Mouse (Mus musculus) urinary bladder, adult 18-20 months (tissue): ENCODE measurements around the gene Pde7b.
"Not testable (repeated sequence)": the region's sequence is repeated elsewhere in the genome, so short reads cannot be mapped to it uniquely, and the experiment has no call there.

Experiments used
- DNase-seq, 2 experiments: peaks; one replicate each; pipeline ENCODE4 v3.0.0; 2022; ENCODE audit warnings: low spot score in 2 of 2, mixed read lengths in 2 of 2

The Pde7b gene

DNA sequence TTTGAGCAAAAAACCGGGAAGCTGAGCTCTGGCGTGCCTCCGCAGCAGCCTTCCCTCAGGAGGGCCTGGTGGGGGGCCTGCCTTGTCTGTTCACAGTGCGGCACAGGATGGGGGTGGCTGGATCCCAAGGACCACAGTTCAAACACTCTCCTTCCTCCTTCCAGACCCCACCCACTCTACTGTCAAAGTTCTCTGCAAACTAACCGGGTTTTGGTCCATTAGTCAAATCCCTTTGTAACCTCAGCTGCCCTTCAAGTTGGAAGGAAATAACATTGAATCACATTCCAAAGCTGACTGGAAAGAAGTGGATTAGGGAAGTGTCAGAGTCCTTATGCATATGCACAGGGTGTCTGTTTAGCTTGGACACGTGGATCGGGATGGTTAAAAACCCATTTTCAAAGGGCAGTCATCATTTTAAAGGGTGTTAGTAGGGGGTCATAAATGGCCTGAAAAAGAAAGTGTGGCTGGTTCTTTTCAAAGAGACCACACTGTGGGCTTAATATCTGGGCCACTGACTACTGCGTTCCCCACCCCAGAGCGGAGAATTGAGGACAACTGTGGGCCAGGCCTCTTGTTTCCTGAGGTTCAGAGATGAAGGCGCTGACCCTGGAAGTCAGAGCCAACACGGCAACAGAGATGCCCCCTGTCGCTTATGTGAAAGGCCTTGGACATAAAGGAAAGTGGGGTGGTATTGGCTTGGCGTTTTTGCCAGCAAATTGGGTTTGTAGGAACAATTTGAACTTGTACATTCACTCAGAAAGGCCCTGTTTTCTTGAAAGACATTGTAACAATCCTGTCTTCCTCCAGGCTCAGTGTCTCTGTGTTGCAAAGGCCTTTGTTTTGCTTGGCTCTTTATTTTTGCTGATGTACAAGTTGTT lies 175.8 kb downstream of the Pde7b start:
- no peak for DNase-seq

GRCm38 (mm10) chr10:20547951-20548551 lies 176.8 kb downstream of the Pde7b start:
- DNase-seq, result peak in 1 of 2 experiments; percentile 14

- DNase-seq, result no peak
Observed at GRCm38 (mm10) chr10:20543121-20543520, 181.8 kb downstream of the Pde7b start.

- DNase-seq, result no peak
Observed at GRCm38 (mm10) chr10:20533811-20534210, 191.1 kb downstream of the Pde7b start.

- no peak for DNase-seq
Observed at GRCm38 (mm10) chr10:20531921-20532320, 193.0 kb downstream of the Pde7b start.

DNA sequence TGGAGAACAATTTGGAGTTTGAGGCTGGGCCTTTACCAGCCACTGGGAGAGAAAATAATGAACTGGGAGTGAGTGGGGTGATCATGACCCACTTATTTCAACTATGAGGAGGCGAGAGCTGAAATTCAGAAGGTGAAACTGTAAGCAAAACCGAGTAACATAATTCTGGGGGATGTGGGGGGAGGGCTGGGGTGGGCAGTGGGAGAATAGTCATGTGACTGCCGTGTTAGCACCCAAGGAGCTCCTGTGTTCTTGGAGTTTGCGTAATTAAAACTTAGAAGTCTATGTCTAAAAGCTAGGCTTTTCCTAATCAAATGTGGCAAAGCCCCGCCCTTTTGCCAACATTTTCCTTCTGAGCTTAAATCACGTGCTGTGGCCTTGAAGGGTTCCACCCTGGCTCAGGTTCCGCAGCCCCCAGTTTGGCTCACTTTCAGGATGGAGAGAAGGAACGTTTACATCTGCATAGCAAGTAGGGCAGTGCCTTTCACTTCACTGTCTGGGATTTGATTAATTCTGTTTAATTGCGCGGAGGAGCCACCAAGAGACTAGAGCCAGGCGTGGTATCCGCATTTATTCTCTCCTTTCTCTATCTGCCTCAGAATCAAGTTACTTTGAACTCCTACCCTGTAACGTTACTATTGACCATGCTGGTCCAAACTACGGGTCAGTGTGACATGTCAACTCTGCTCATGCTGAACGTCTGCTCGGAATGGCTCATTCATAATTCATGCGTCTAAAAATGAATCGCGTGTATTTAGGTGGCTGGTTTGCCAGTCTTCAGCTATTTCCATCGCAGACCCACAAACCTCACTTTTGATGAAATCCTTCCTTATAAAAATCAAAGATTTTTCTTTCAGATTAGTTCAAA lies 196.1 kb downstream of the Pde7b start:
- DNase-seq, result no peak

DNA sequence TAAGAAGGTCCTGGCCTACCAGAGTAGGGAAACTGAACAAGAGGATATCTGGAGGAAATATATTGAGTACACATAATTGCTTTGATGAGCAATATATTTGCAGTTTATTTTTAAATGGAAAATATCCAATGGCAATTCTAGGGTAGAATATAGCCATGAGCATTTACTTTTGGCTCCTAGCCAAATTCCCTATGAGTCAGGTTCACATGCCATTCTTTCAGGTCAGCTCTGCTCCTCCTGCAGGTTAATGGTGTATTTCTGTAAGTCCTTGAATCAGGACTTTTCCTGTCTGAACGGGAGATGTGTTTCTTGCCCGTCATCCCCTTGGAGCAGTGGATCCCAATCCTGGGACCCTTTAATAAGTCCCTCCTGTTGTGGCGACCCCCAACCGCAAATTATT lies 197.1 kb downstream of the Pde7b start:
- no peak for DNase-seq

- DNase-seq, result no peak
Observed at GRCm38 (mm10) chr10:20518529-20518889, 206.4 kb downstream of the Pde7b start.

DNA sequence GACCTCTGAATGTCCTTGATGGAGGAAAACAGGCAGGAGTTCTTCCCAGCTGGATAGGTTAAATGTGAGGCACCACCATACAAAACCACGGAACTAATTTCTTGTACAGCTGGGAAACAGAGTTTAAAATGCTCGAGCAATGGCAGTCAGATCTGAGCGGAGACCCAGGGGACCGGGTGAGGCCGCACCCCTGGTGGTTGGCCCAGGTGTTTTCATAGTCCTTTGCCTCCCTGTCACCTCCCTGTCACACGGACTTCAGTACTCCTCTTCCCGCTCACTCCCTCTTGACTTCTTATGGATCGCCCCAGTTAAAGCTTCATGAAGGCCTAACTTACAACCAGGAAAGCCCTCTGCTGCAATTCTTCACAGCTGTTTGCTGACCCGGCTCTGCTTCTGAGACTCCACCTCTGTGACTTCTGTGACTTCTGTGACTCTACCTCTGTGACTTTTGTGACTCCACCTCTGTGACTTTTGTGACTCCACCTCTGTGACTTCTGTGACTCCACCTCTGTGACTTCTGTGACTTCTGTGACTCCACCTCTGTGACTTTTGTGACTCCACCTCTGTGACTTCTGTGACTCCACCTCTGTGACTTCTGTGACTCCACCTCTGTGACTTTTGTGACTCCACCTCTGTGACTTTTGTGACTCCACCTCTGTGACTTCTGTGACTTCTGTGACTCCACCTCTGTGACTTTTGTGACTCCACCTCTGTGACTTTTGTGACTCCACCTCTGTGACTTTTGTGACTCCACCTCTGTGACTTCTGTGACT lies 206.9 kb downstream of the Pde7b start:
- not testable (repeated sequence) for DNase-seq

DNA sequence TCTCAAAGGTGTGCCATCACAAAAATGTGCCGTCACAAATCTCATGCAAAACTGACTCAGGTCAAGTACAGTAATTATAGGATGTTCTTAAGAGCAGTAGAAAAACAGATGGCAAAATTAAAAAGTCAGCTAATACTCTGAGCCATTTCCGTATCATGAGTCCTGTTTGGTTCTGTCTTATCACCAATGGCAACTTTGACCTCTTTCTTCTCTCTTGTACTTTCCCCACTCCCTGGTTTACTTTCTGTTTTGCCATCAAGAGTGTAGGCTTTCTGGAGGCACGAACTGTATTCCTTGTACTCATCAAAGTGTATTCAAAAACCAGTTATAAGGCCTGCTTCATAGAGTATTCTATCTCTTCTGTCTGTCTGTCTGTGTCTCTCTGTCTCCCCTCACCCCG lies 211.0 kb downstream of the Pde7b start:
- no peak for DNase-seq

DNA sequence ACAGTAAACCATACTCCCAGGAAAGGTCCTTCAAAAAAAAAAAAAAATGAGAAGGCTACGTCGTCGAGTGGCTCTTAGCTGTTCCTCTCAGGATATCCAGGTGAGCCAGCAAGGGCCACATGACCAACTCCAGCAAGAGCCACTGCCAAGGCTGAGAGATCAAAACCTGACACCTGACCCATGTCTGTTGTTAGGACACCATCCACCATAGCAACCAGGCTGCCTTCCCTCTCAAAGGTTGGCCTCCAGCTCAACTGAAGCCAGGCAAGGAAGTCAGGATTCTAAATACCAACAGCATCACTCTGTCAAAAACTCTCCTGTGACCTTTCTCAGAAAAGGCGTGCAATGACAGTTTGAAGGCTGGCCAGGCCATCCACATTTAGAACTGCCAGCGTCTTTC lies 211.4 kb downstream of the Pde7b start:
- DNase-seq, result no peak

DNA sequence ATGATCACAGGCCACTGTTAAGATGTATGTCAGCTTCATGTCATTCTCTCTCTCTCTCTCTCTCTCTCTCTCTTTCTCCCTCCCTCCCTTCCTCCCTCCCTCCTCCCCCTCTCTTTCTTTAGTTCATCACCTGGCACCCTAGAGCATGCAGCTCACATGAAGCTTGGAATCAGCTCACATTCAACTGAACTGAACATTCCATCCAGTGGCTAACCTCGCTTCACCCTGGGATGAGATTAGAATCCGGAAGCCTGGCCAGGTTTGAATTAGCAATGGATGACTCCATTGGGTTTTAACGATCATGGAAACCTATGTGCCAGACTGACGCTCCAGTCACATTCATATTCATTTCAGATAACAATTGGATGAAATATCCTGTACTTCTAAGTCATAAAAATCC lies 215.1 kb downstream of the Pde7b start:
- DNase-seq, result no peak

- no peak for DNase-seq
Observed at GRCm38 (mm10) chr10:20508497-20508896, 216.4 kb downstream of the Pde7b start.

DNA sequence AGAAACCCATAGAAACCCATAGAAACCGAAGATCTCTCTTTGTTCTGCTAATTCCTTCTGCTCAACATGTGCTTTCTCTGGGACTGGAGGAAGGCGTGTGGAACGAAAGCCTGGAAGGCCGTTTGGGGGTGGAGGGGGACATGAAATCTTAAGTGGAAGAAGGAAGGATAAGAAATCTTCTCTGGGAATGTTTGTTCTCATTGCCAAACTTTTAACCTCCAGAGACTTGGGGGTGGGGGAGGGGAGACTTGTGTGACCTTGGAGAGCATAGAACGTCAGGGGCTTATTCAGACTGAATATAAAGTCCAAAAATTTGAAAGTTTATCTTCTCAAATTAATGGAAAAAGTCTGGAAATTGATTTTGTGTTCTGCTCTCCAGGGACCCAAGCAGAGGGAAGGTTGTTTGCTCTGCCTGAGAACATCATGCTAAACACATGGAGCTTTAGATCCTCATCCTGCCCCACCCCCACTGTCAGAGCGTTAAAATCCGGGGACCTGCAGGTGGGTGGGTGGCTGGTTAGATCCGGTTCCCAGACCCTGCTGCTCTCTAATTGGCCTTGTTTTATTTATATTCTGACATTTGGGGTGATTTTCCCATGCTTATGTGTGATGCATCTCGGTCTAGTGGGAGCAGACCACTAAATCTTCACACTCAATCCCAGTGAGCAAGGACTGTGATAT lies 217.0 kb downstream of the Pde7b start:
- no peak for DNase-seq

GRCm38 (mm10) chr10:20507069-20507468 lies 217.8 kb downstream of the Pde7b start:
- no peak for DNase-seq

- no peak for DNase-seq
Observed at GRCm38 (mm10) chr10:20505454-20505853, 219.4 kb downstream of the Pde7b start.

DNA sequence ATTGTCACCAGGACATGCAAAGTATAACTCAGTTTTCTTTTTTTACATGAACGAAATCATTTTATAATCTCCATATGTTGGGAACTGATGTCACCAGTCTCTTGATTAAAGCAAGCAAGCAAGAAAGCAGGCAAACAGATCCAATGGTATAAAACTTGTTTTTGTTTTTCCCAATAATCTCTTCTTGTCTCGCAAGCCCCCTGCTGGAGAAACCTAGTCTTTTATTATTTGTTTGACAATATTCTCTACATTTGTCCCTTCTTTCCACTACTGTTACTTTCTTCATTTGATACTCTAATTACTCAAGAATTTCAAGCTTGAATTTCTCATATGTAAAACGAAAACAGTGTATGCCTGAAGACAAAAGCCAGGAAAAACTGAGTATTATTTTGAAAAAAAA lies 220.1 kb downstream of the Pde7b start:
- no peak for DNase-seq

DNA sequence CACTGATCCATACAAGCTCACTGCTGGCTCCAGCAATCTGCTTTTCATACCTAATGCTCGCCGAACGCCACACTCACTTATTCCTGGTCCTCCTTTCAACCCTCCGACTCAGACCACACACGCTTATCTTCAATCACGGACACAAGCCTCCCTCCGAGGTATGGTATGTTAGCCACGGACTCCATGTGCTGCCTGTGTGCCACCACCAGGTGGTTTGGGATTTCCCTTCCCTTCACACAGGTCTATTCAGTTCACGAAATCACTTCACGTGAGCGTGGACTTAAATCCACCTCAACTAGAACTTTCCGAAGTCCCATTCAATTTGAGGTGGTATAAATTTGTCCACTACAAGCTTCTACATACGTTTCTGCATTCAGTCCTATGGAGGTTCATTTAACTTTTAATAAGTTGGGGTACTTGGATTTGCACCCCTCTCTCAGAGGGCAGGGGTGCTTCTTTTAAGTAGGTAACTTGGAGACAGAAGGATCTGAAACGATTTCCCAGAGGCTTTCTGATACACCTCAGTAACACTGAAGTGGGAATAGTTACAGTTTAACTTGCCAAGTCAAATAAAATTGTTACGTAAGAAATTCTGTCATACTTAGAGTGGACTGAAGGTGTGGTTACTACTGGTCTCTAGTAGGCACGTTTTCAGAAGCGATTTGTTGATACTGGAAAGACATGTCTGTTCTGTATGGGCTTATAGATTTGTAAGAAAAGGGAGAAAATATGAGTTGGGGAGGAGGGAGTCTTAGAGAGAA lies 221.4 kb downstream of the Pde7b start:
- DNase-seq, result no peak

- DNase-seq, result no peak
Observed at GRCm38 (mm10) chr10:20501221-20501620, 223.7 kb downstream of the Pde7b start.

GRCm38 (mm10) chr10:20495051-20495450 lies 229.8 kb downstream of the Pde7b start:
- DNase-seq, result no peak
